Mouse (Mus musculus) heart, embryonic 10.5 days (tissue): ENCODE measurements around the gene Arfgap3. TPM values are rescaled to one million over a fixed set of nuclear protein-coding genes. Genes with fewer than 3 reads are reported as not detected.

Experiments
- DNase-seq: peaks from one replicate; pipeline ENCODE4 v3.0.0-alpha.2; 2017; ENCODE audit warnings: low spot score
- H3K27ac ChIP-seq: fragments of 300-500 bp; sonication (generic); 2 replicates; pipeline ENCODE4 v1.5.1; 2016; ENCODE audit warnings: mild to moderate bottlenecking
- H3K27me3 ChIP-seq: fragments of 300-500 bp; sonication (generic); 2 replicates; pipeline ENCODE4 v1.6.1; 2016; ENCODE audit warnings: mild to moderate bottlenecking; ENCODE audit not compliant: poor library complexity, insufficient read depth, severe bottlenecking
- H3K36me3 ChIP-seq: fragments of 300-500 bp; sonication (generic); 2 replicates; pipeline ENCODE4 v1.6.1; 2016; ENCODE audit warnings: mild to moderate bottlenecking, moderate library complexity
- H3K4me1 ChIP-seq: fragments of 300-500 bp; sonication (generic); 2 replicates; pipeline ENCODE4 v1.6.1; 2016; ENCODE audit warnings: mild to moderate bottlenecking
- H3K4me3 ChIP-seq: fragments of 300-500 bp; sonication (generic); 2 replicates; pipeline ENCODE4 v1.5.1; 2016; ENCODE audit warnings: mild to moderate bottlenecking, moderate library complexity
- H3K9me3 ChIP-seq: fragments of 300-500 bp; sonication (generic); 2 replicates; pipeline ENCODE4 v1.6.1; 2016; ENCODE audit warnings: mild to moderate bottlenecking, moderate library complexity
- WGBS: fragments of 180-500 bp; shearing (Covaris S2); methylation state at CpG from one replicate; pipeline ENCODE4 v1.1.7; 2016; 5-methylcytosine and 5-hydroxymethylcytosine counted together
- polyA plus RNA-seq: library from polyadenylated mRNA; unstranded; fragments of >200 nt; fragmentation: Nextera tagmentation; extraction: Ambion mirVana; gene quantifications from 2 replicates; pipeline ENCODE4 v1.2.1, GENCODE M21; 2016

Gene Arfgap3
- polyA plus RNA-seq, 1 experiment from 2014 or later: 25.8 TPM

- Histone ChIP-seq H3K4me1 (peaks cover 27% of the 10 kb centered on the region), H3K36me3 (peaks cover 19% of the 10 kb centered on the region; the same call in 1 of the 2 replicates), H3K4me3 (no peak overlapping the region), H3K27ac (no peak overlapping the region), H3K27me3 (no peaks in the 10 kb centered on the region), H3K9me3 (no peaks in the 10 kb centered on the region)
- WGBS: 71% methylated on average over 7 of the region's 7 CpGs
- no peak for DNase-seq
Measured at GRCm38 (mm10) chr15:83299450-83299849, 50.6 kb downstream of the Arfgap3 start.

DNA sequence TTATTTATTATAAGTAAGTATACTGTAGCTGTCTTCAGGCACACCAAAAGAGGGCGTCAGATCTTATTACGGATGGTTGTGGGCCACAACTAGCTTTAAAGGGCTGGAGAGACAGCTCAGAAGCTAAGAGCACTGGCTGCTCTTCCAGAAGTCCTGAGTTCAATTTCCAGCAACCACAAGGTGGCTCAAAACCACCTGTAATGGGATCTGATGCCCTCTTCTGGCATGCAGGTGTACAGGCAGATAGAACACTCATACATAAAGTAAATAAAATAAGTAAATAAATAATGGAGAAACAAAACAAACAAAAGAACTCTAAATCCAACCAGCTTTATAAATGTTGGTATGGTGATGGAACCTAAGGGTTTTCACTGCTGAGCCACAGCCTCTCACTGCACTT, 51.2 kb downstream of the Arfgap3 start:
- 75% methylated on average over 2 of the region's 2 CpGs for WGBS
- no peaks in the 10 kb centered on the region for H3K27me3 ChIP-seq
- H3K4me3 ChIP-seq: no peak overlapping the region
- DNase-seq: no peak
- H3K4me1 ChIP-seq: peaks cover 23% of the 10 kb centered on the region
- no peak overlapping the region for H3K27ac ChIP-seq
- H3K9me3 ChIP-seq: no peaks in the 10 kb centered on the region
- peaks cover 19% of the 10 kb centered on the region; the same call in 1 of the 2 replicates for H3K36me3 ChIP-seq

- H3K36me3 ChIP-seq: peaks cover 18% of the 10 kb centered on the region; the same call in 1 of the 2 replicates
- H3K27me3 ChIP-seq: no peaks in the 10 kb centered on the region
- H3K4me3 ChIP-seq: no peak overlapping the region
- no peaks in the 10 kb centered on the region for H3K9me3 ChIP-seq
- no peak for DNase-seq
- H3K4me1 ChIP-seq: peaks cover 23% of the 10 kb centered on the region
- 80% methylated on average over 8 of the region's 8 CpGs for WGBS
- no peak overlapping the region for H3K27ac ChIP-seq
Measured at GRCm38 (mm10) chr15:83298313-83298712, 51.7 kb downstream of the Arfgap3 start.

DNA sequence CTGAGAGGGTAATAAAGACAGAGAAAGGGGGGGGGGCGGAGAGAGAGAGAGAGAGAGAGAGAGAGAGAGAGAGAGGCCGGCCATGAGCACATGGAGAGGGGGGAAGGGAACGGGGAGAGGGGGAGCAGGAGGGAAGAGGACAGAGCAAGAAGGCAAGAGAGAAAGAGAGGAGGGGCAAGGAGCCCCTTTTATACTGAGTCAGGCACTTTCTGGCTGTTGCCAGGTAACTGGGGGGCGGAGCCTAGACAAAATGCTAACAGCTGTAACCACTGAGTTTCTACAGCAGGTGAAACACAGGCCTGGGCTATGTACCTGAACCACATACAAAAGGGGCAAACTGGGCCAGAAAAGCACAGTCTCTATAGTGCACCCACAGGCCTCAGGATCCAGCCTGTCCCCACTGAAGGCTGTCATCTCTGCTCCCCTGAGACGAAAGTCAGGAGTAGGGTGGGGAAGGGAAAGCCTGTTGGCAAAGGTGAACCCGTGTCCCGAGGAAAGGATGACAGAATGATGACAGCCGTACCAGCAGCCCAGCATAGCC, 53.2 kb downstream of the Arfgap3 start:
- DNase-seq: no peak
- 60% methylated on average over 6 of the region's 8 CpGs for WGBS
- Histone ChIP-seq H3K4me3 (no peak overlapping the region), H3K9me3 (no peaks in the 10 kb centered on the region), H3K36me3 (peaks cover 11% of the 10 kb centered on the region; the same call in 1 of the 2 replicates), H3K4me1 (peaks cover 28% of the 10 kb centered on the region), H3K27ac (no peak overlapping the region), H3K27me3 (no peaks in the 10 kb centered on the region)

GRCm38 (mm10) chr15:83296050-83296449, 54.0 kb downstream of the Arfgap3 start:
- 79% methylated on average over 4 of the region's 4 CpGs for WGBS
- no peaks in the 10 kb centered on the region for H3K9me3 ChIP-seq
- no peak overlapping the region for H3K4me3 ChIP-seq
- peaks cover 11% of the 10 kb centered on the region; the same call in 1 of the 2 replicates for H3K36me3 ChIP-seq
- DNase-seq: no peak
- no peaks in the 10 kb centered on the region for H3K27me3 ChIP-seq
- peaks cover 28% of the 10 kb centered on the region for H3K4me1 ChIP-seq
- no peak overlapping the region for H3K27ac ChIP-seq

DNA sequence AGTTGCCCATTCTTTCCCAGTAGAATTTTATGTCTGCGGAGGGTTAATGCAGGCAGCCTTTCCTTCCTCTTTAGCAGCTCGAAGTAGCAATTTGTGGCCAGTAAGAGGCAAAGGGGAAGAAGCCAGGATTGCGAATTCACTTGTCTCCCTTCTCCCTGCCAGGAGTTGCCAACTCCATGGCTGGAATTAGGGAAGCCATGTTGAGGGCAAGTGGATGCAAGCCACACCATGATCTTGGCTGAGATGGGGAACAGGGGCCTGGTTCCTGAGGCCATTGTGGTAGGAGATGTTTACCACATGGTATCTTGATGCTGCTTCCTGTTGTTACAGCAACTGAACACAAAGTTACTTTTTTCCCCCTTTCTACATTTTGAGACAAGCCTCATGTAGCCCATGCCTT, 55.1 kb downstream of the Arfgap3 start:
- Histone ChIP-seq H3K27ac (no peak overlapping the region), H3K36me3 (peaks cover 7% of the 10 kb centered on the region; the same call in 1 of the 2 replicates), H3K4me3 (no peak overlapping the region), H3K4me1 (peaks cover 22% of the 10 kb centered on the region), H3K9me3 (no peaks in the 10 kb centered on the region), H3K27me3 (no peaks in the 10 kb centered on the region)
- no peak for DNase-seq
- 80% methylated on average over 3 of the region's 3 CpGs for WGBS

DNA sequence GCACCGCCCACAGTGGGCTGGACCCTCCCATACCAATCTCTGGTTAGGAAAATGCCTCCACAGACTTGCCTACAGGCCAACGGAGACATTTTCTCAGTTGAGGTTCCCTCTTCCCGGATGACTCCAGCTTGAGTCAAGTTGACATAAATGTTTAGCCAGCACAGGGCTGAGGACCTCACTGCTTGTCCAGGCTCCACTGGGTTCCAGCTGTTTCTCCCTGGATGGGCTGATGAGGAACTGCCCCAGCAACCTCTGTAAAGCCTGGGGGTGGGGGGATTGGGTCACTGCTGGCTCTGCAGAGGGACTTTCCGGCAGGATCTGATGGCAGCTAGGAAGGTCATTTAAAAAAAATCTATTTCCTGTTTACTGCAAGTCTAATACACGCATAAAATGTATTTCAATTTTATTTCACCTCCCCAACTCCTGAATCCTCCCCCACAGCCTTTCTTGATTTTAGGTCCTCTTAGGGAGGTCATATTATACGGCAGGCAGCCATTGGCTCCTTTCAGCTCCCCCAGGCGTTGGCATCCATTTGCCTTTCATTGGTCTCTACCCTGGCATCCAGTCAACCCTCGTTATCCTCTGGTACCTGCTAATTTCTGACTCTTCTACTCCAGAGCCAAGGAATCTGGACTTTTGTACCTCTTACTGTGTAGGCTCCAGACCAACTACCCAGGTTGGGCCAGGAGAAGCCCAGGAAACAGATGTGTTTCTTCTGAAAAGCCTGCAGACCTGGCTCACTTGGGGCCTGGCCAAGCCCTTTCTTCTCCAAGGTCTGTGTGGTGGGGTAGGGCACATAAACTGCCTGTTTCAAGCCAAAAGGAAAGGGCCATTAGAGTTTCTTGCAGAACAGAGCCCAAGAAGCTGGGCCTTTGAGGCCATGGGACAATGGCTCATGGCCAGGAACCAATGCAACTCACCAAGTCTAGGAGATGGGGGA, 56.1 kb downstream of the Arfgap3 start:
- no peak overlapping the region for H3K4me3 ChIP-seq
- 85% methylated on average over 8 of the region's 8 CpGs for WGBS
- no peak for DNase-seq
- H3K27me3 ChIP-seq: no peaks in the 10 kb centered on the region
- no peak overlapping the region for H3K27ac ChIP-seq
- peaks cover 4% of the 10 kb centered on the region; the same call in 1 of the 2 replicates for H3K36me3 ChIP-seq
- H3K9me3 ChIP-seq: no peaks in the 10 kb centered on the region
- H3K4me1 ChIP-seq: peaks cover 15% of the 10 kb centered on the region

- no peak overlapping the region for H3K27ac ChIP-seq
- H3K27me3 ChIP-seq: no peaks in the 10 kb centered on the region
- H3K4me1 ChIP-seq: peaks cover 15% of the 10 kb centered on the region
- H3K9me3 ChIP-seq: no peaks in the 10 kb centered on the region
- H3K4me3 ChIP-seq: no peak overlapping the region
- peaks cover 3% of the 10 kb centered on the region; the same call in 1 of the 2 replicates for H3K36me3 ChIP-seq
- 78% methylated on average over 6 of the region's 6 CpGs for WGBS
- DNase-seq: no peak
Measured at GRCm38 (mm10) chr15:83293144-83293543, 56.9 kb downstream of the Arfgap3 start.

GRCm38 (mm10) chr15:83292261-83293056, 57.6 kb downstream of the Arfgap3 start:
- Histone ChIP-seq H3K36me3 (no peaks in the 10 kb centered on the region), H3K4me3 (no peak overlapping the region), H3K9me3 (no peaks in the 10 kb centered on the region), H3K4me1 (peaks cover 13% of the 10 kb centered on the region), H3K27ac (0 out of 2 replicates have a peak overlapping the region, but pooled peaks have one; percentile 39), H3K27me3 (no peaks in the 10 kb centered on the region)
- no peak for DNase-seq
- 86% methylated on average over 13 of the region's 13 CpGs for WGBS

DNA sequence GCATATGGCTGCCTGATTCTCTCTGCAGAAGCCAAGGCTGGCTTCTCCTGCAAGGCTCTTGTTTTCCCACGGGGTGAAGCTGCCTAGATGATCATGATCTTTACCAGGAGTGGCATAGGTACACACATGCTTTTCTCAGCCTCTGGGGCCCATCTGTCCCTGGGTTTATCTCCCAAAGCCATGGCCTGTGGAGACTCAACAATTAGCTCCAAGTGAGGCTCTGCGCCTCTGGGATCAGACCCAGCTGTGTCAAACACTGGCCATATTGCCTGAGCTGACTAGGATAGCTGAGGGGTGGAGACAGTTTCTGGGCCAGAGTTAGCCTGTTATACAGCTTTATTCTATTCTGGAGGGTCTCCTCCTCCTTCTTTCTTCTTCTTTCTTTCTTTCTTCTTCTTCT, 59.1 kb downstream of the Arfgap3 start:
- no peaks in the 10 kb centered on the region for H3K9me3 ChIP-seq
- H3K27ac ChIP-seq: no peak overlapping the region
- no peaks in the 10 kb centered on the region for H3K27me3 ChIP-seq
- no peaks in the 10 kb centered on the region for H3K36me3 ChIP-seq
- no peak for DNase-seq
- WGBS: 70% methylated on average over 2 of the region's 2 CpGs
- no peak overlapping the region for H3K4me3 ChIP-seq
- 0 out of 2 replicates have a peak, but pooled peaks cover 5% of the 10 kb centered on the region for H3K4me1 ChIP-seq

DNA sequence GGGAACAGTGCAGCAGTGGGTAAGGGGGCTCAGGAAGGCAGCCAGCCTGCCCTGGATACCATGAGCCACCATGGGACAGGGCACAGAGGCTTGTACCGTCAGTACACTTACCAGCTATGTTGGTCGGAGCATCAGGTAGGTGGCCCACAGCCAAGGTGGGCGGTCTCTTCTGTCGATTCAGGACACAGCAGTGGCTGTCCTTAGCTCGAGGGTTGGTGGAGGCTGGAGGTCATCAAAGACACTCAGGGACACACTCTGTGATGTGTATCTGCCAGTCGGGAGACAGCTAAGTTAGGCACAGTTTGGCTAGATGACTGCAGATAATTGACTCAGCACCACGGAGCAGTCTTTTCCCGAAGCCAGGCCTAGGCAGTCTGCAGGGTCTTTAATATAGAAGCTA, 65.2 kb downstream of the Arfgap3 start:
- 63% methylated on average over 8 of the region's 8 CpGs for WGBS
- no peaks in the 10 kb centered on the region for H3K27me3 ChIP-seq
- H3K36me3 ChIP-seq: no peaks in the 10 kb centered on the region
- H3K9me3 ChIP-seq: no peaks in the 10 kb centered on the region
- DNase-seq: no peak
- peaks cover 3% of the 10 kb centered on the region; the same call in 1 of the 2 replicates for H3K4me1 ChIP-seq
- no peak overlapping the region for H3K4me3 ChIP-seq
- H3K27ac ChIP-seq: no peak overlapping the region

- 68% methylated on average over 5 of the region's 5 CpGs for WGBS
- Histone ChIP-seq H3K27me3 (no peaks in the 10 kb centered on the region), H3K36me3 (no peaks in the 10 kb centered on the region), H3K4me3 (no peak overlapping the region), H3K27ac (no peak overlapping the region), H3K9me3 (no peaks in the 10 kb centered on the region), H3K4me1 (peaks cover 3% of the 10 kb centered on the region; the same call in 1 of the 2 replicates)
- no peak for DNase-seq
Measured at GRCm38 (mm10) chr15:83282397-83282796, 67.7 kb downstream of the Arfgap3 start.
